Mouse (Mus musculus) ES-E14 (cell line): ENCODE results near the gene Shbg.

ENCODE experiments used
- HCFC1 ChIP-seq: IDR thresholded peaks from 2 replicates; pipeline ENCODE4 v1.6.1; 2012; ENCODE audit warnings: low read length, inconsistent platforms, borderline replicate concordance; ENCODE audit not compliant: insufficient read depth
- MAFK ChIP-seq: IDR thresholded peaks from 2 replicates; pipeline ENCODE4 v1.6.1; 2014; ENCODE audit warnings: mild to moderate bottlenecking, low read depth, low read length, inconsistent platforms; ENCODE audit not compliant: insufficient read depth
- ZC3H11A ChIP-seq: IDR thresholded peaks from 2 replicates; pipeline ENCODE4 v1.6.1; 2012; ENCODE audit warnings: low read depth, mild to moderate bottlenecking, inconsistent platforms, low read length, borderline replicate concordance

GRCm38 (mm10) chr11:69616781-69617180 is 924 bp downstream of the Shbg start:
- TF ChIP-seq MAFK (no peak), HCFC1 (no peak), ZC3H11A (no peak)
